Mouse (Mus musculus) gastrocnemius, postnatal 10 days (tissue): ENCODE results near the gene 1810013L24Rik. TPM values are rescaled to one million over a fixed set of nuclear protein-coding genes. Genes with fewer than 3 reads are reported as not detected.
"Not testable (repeated sequence)": the region's sequence is repeated elsewhere in the genome, so short reads cannot be mapped to it uniquely, and the experiment has no call there.

Source experiments
- DNase-seq: peaks from one replicate; pipeline ENCODE4 v3.0.0; 2021; ENCODE audit warnings: mixed read lengths
- total RNA-seq, 2 experiments: library from RNA; stranded (reverse); gene quantifications; 2 replicates each; pipeline ENCODE4 v1.2.3; 2021

1810013L24Rik gene
- total RNA-seq, 2 experiments from 2014 or later = 64.1 to 68.9 TPM

- DNase-seq = not testable (repeated sequence)
These were observed 76.2 kb downstream of the 1810013L24Rik start for GRCm38 (mm10) chr16:8906115-8906514.

Other genes with a start within 250 kb of the 1810013L24Rik start
- gene Pmm2, start 192.4 kb upstream of the 1810013L24Rik start, total RNA-seq = 10 to 100 TPM; 29.1 to 30.7 TPM
- gene Tmem186, start 192.4 kb upstream of the 1810013L24Rik start, total RNA-seq = 1 to 10 TPM; 8.6 to 9.2 TPM
- gene Carhsp1, start 157.9 kb upstream of the 1810013L24Rik start, total RNA-seq = 10 to 100 TPM; 22.3 to 25.9 TPM
- not detected for gene Gm5767, start 149.3 kb upstream of the 1810013L24Rik start, total RNA-seq
- gene Usp7, start 37.8 kb upstream of the 1810013L24Rik start, total RNA-seq = 10 to 100 TPM; 57.8 to 67.7 TPM